Mouse (Mus musculus) lung, postnatal 0 days (tissue): ENCODE results near the gene Itga9. TPM values are rescaled to one million over a fixed set of nuclear protein-coding genes. Genes with fewer than 3 reads are reported as not detected.
A peak's percentile ranks its signal among the peaks of the same experiment; 100 is the strongest.

Experiments
- ATAC-seq: fragments of 200-750 bp; cut with Nextera tagmentation; 2 replicates; pipeline ENCODE4 v1.8.0; 2017; ENCODE audit warnings: moderate library complexity
- DNase-seq: peaks from one replicate; pipeline ENCODE4 v3.0.0-alpha.2; 2016; ENCODE audit warnings: low spot score
- H3K27ac ChIP-seq: fragments of 300-500 bp; sonication (generic); 2 replicates; pipeline ENCODE4 v1.5.1; 2014; ENCODE audit warnings: antibody characterized with exemption, mild to moderate bottlenecking, low read length, mixed read lengths
- H3K27me3 ChIP-seq: fragments of 300-500 bp; sonication (generic); replicated peaks from 2 replicates; pipeline ENCODE4 v1.6.1; 2014; ENCODE audit warnings: low read length, mixed read lengths; ENCODE audit not compliant: insufficient read depth
- H3K36me3 ChIP-seq: fragments of 300-500 bp; sonication (generic); 2 replicates; pipeline ENCODE4 v1.6.1; 2014; ENCODE audit warnings: low read length, mixed read lengths; ENCODE audit not compliant: insufficient read depth
- H3K4me1 ChIP-seq: fragments of 300-500 bp; sonication (generic); 2 replicates; pipeline ENCODE4 v1.6.1; 2014; ENCODE audit warnings: antibody characterized with exemption, low read depth, low read length, mixed read lengths; ENCODE audit not compliant: insufficient read depth
- H3K4me2 ChIP-seq: fragments of 300-500 bp; sonication (generic); replicated peaks from 2 replicates; pipeline ENCODE4 v1.6.1; 2014; ENCODE audit warnings: low read depth, mild to moderate bottlenecking, low read length, moderate library complexity, mixed read lengths
- H3K4me3 ChIP-seq: fragments of 300-500 bp; sonication (generic); 2 replicates; pipeline ENCODE4 v1.5.1; 2014; ENCODE audit warnings: low read depth, low read length
- H3K9ac ChIP-seq: fragments of 300-500 bp; sonication (generic); replicated peaks from 2 replicates; pipeline ENCODE4 v1.6.1; 2014; ENCODE audit warnings: low read depth, mild to moderate bottlenecking
- H3K9me3 ChIP-seq: fragments of 300-500 bp; sonication (generic); 2 replicates; pipeline ENCODE4 v1.6.1; 2016; ENCODE audit warnings: low read length, mixed read lengths
- CTCF ChIP-seq: IDR thresholded peaks from 2 replicates; pipeline ENCODE4 v1.5.1; 2016; ENCODE audit warnings: antibody characterized with exemption, mild to moderate bottlenecking
- EP300 ChIP-seq: IDR thresholded peaks from 2 replicates; pipeline ENCODE4 v1.6.1; 2016; ENCODE audit warnings: antibody characterized with exemption, mild to moderate bottlenecking, control low read depth
- WGBS: fragments of 180-500 bp; shearing (Covaris S2); extraction: QIAGEN DNeasy Blood & Tissue Kit; methylation state at CpG from one replicate; pipeline ENCODE4 v1.1.7; 2014; 5-methylcytosine and 5-hydroxymethylcytosine counted together
- polyA plus RNA-seq: library from polyadenylated mRNA; unstranded; fragments of >200 nt; fragmentation: Nextera tagmentation; extraction: Ambion mirVana; gene quantifications from 2 replicates; pipeline ENCODE4 v1.2.1, GENCODE M21; 2015

Itga9 gene
- polyA plus RNA-seq, 1 experiment from 2014 or later = 24.2 TPM

- 79% methylated on average over 2 of the region's 2 CpGs for WGBS
- no peaks in the 10 kb centered on the region for H3K27me3 ChIP-seq
- no peak overlapping the region for H3K27ac ChIP-seq
- no peaks in the 10 kb centered on the region for H3K36me3 ChIP-seq
- H3K4me1 ChIP-seq = no peaks in the 10 kb centered on the region
- DNase-seq = no peak
- H3K9ac ChIP-seq = no peak overlapping the region
- no peak for ATAC-seq
- no peak overlapping the region for H3K4me3 ChIP-seq
- no peaks in the 10 kb centered on the region for H3K9me3 ChIP-seq
- TF ChIP-seq EP300 = no peak
- TF ChIP-seq CTCF = no peak
- H3K4me2 ChIP-seq = no peak overlapping the region
These were observed 260.5 kb downstream of the Itga9 start for GRCm38 (mm10) chr9:118866949-118867348.

- 83% methylated on average over 8 of the region's 8 CpGs for WGBS
- Histone ChIP-seq H3K9ac (no peak overlapping the region), H3K27me3 (no peaks in the 10 kb centered on the region), H3K4me1 (no peaks in the 10 kb centered on the region), H3K4me2 (no peak overlapping the region), H3K27ac (no peak overlapping the region), H3K36me3 (0 out of 2 replicates have a peak, but pooled peaks cover 6% of the 10 kb centered on the region), H3K9me3 (no peaks in the 10 kb centered on the region), H3K4me3 (no peak overlapping the region)
- ATAC-seq (no peak), DNase-seq (no peak)
- no peak for TF ChIP-seq CTCF
- no peak for TF ChIP-seq EP300
These were observed 261.4 kb downstream of the Itga9 start for GRCm38 (mm10) chr9:118867851-118868250.

DNA sequence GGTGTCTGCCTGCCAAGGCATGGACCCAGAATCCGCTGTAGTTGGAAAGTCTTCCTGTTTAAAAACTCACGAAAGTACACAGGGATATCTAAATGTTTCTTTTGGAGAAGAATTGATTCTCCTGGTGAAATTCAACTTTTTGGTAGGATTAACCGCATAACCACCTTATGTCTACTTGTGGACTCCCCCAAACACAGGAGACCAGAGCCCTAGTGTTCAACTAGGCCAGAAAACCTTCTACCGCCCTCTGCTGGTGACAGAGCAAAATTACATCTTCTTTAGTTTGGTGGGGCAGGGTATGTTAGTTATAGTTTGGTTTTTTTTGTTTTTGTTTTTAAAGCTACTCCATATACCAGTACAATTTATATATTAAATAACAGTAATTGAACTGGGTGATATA, 264.6 kb downstream of the Itga9 start:
- ATAC-seq = peak; percentile 50
- TF ChIP-seq CTCF (peak; percentile 84), EP300 (no peak)
- Histone ChIP-seq H3K9me3 (no peaks in the 10 kb centered on the region), H3K36me3 (0 out of 2 replicates have a peak, but pooled peaks cover 6% of the 10 kb centered on the region), H3K9ac (no peak overlapping the region), H3K4me2 (no peak overlapping the region), H3K27me3 (no peaks in the 10 kb centered on the region), H3K4me3 (no peak overlapping the region), H3K27ac (no peak overlapping the region), H3K4me1 (no peaks in the 10 kb centered on the region)
- peak; percentile 66 for DNase-seq
- 46% methylated on average over 4 of the region's 4 CpGs for WGBS

GRCm38 (mm10) chr9:118873031-118873430, 266.5 kb downstream of the Itga9 start:
- Histone ChIP-seq H3K9me3 (no peaks in the 10 kb centered on the region), H3K4me3 (no peak overlapping the region), H3K9ac (no peak overlapping the region), H3K27ac (no peak overlapping the region), H3K36me3 (0 out of 2 replicates have a peak, but pooled peaks cover 6% of the 10 kb centered on the region), H3K27me3 (no peaks in the 10 kb centered on the region), H3K4me1 (peaks cover 5% of the 10 kb centered on the region; the same call in 1 of the 2 replicates), H3K4me2 (no peak overlapping the region)
- no peak for DNase-seq
- no peak for TF ChIP-seq EP300
- TF ChIP-seq CTCF = no peak
- 78% methylated on average over 12 of the region's 12 CpGs for WGBS
- no peak for ATAC-seq

GRCm38 (mm10) chr9:118873596-118873995, 267.1 kb downstream of the Itga9 start:
- no peak overlapping the region for H3K4me3 ChIP-seq
- no peaks in the 10 kb centered on the region for H3K27me3 ChIP-seq
- 0 out of 2 replicates have a peak, but pooled peaks cover 6% of the 10 kb centered on the region for H3K36me3 ChIP-seq
- no peak overlapping the region for H3K9ac ChIP-seq
- H3K4me2 ChIP-seq = no peak overlapping the region
- peaks cover 5% of the 10 kb centered on the region; the same call in 1 of the 2 replicates for H3K4me1 ChIP-seq
- TF ChIP-seq EP300 (no peak), CTCF (no peak)
- 86% methylated on average over 3 of the region's 3 CpGs for WGBS
- no peak overlapping the region for H3K27ac ChIP-seq
- DNase-seq (no peak), ATAC-seq (no peak)
- no peaks in the 10 kb centered on the region for H3K9me3 ChIP-seq

GRCm38 (mm10) chr9:118875705-118876104, 269.2 kb downstream of the Itga9 start:
- no peak for TF ChIP-seq EP300
- no peaks in the 10 kb centered on the region for H3K27me3 ChIP-seq
- DNase-seq (no peak), ATAC-seq (no peak)
- H3K9me3 ChIP-seq = no peaks in the 10 kb centered on the region
- no peak overlapping the region for H3K9ac ChIP-seq
- H3K4me1 ChIP-seq = peaks cover 5% of the 10 kb centered on the region; the same call in 1 of the 2 replicates
- no peak overlapping the region for H3K4me3 ChIP-seq
- H3K36me3 ChIP-seq = 0 out of 2 replicates have a peak, but pooled peaks cover 6% of the 10 kb centered on the region
- no peak overlapping the region for H3K27ac ChIP-seq
- WGBS = 53% methylated on average over 4 of the region's 4 CpGs
- no peak overlapping the region for H3K4me2 ChIP-seq
